Mouse (Mus musculus): ENCODE data around the gene Ola1. TPM values are rescaled to one million over a fixed set of nuclear protein-coding genes. Genes with fewer than 3 reads are reported as not detected.

Gene Ola1
- polyA plus RNA-seq, 1 experiment from 2014 or later = 91.9 TPM

Other genes with a start within 250 kb of the Ola1 start
- 43.5 and 61.5 TPM in 2 replicates for gene Sp3, start 238.5 kb downstream of the Ola1 start, polyA plus RNA-seq (2014; fragmentation: Nextera tagmentation; extraction: Ambion mirVana)
- gene Gm11084, start 232.2 kb downstream of the Ola1 start, polyA plus RNA-seq (2014; fragmentation: Nextera tagmentation; extraction: Ambion mirVana) = not detected in 2 replicates
- gene Sp9, start 53.0 kb upstream of the Ola1 start, polyA plus RNA-seq (2014; fragmentation: Nextera tagmentation; extraction: Ambion mirVana) = 2.2 and 2.8 TPM in 2 replicates
- 4.2 and 7.9 TPM in 2 replicates for gene Scrn3, start 93.7 kb upstream of the Ola1 start, polyA plus RNA-seq (2014; fragmentation: Nextera tagmentation; extraction: Ambion mirVana)
- gene Cir1, start 93.8 kb upstream of the Ola1 start, polyA plus RNA-seq (2014; fragmentation: Nextera tagmentation; extraction: Ambion mirVana) = 26.4 and 30.1 TPM in 2 replicates
- gene Gpr155, start 167.6 kb upstream of the Ola1 start, polyA plus RNA-seq (2014; fragmentation: Nextera tagmentation; extraction: Ambion mirVana) = 9.6 and 11.0 TPM in 2 replicates

Data from midbrain, embryonic 14.5 days (tissue).